Mouse (Mus musculus): ENCODE data around the gene Uty. TPM values are rescaled to one million over a fixed set of nuclear protein-coding genes. Genes with fewer than 3 reads are reported as not detected.

Uty gene
- total and polyA plus RNA-seq, 3 experiments = not detected

GRCm38 (mm10) chrY:1244421-1244820 is 1.1 kb downstream of the Uty start:
- ATAC-seq (ENCODE audit: extremely low read depth, insufficient number of reproducible peaks, low FRiP score, poor library complexity, severe bottlenecking) = no peak

DNA sequence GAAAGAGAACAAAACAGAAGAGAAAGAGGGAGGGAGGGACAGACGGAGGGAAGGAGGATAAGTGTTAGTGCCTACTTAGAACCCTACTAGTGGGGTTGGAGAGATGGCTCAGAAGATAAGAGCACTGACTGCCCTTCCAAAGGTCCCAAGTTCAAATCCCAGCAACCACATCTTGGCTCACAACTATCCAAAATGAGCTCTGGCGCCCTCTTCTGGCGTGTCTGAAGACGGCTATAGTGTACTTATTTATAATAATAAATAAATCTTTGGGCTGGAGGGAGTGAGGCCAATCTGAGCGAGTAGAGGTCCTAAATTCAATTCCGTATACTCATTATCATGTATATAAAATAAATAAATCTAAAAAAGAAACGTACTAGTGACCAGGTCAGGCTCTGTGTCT is 25.6 kb downstream of the Uty start:
- Histone ChIP-seq H3K9me3 (replicated peaks) (no peaks in the 10 kb centered on the region), H3K4me3 (ENCODE audit: low read depth, low read length) (no peak overlapping the region), H3K4me1 (ENCODE audit: insufficient read depth, low read depth, low read length) (no peaks in the 10 kb centered on the region), H3K36me3 (replicated peaks) (no peaks in the 10 kb centered on the region), H3K27me3 (ENCODE audit: insufficient read depth, low read length) (no peaks in the 10 kb centered on the region)
- TF ChIP-seq GATA1 (IDR thresholded peaks at IDR 0.05; ENCODE audit: borderline replicate concordance, low read length) = no peak
- TF ChIP-seq TAL1 (conservative IDR thresholded peaks at IDR 0.05; ENCODE audit: low read depth, low read length) = no peak
- no peak for TF ChIP-seq CTCF (IDR thresholded peaks at IDR 0.05; ENCODE audit: low read depth, low read length)
- TF ChIP-seq POLR2AphosphoS5 (IDR thresholded peaks at IDR 0.05; ENCODE audit: insufficient replicate concordance, low read depth, low read length) = no peak
- no peak for TF ChIP-seq GATA2 (IDR thresholded peaks at IDR 0.05; ENCODE audit: borderline replicate concordance, low read depth, low read length)
- no peak for ATAC-seq (ENCODE audit: extremely low read depth, insufficient number of reproducible peaks, low FRiP score, poor library complexity, severe bottlenecking)
- no peak for DNase-seq (ENCODE audit: low spot score)

More at GRCm38 (mm10) chrY:1244421-1244820, 1.1 kb downstream of the Uty start:
- DNase-seq (ENCODE audit: low spot score) = no peak
- Histone ChIP-seq H3K27me3 (ENCODE audit: insufficient read depth, low read length) (no peaks in the 10 kb centered on the region), H3K4me1 (ENCODE audit: insufficient read depth, low read depth, low read length) (no peaks in the 10 kb centered on the region), H3K4me3 (ENCODE audit: low read depth, low read length) (no peak overlapping the region), H3K36me3 (replicated peaks) (no peaks in the 10 kb centered on the region), H3K9me3 (replicated peaks) (no peaks in the 10 kb centered on the region)
- TF ChIP-seq POLR2AphosphoS5 (IDR thresholded peaks at IDR 0.05; ENCODE audit: insufficient replicate concordance, low read depth, low read length) (no peak), TAL1 (conservative IDR thresholded peaks at IDR 0.05; ENCODE audit: low read depth, low read length) (no peak), GATA1 (IDR thresholded peaks at IDR 0.05; ENCODE audit: borderline replicate concordance, low read length) (no peak), CTCF (IDR thresholded peaks at IDR 0.05; ENCODE audit: low read depth, low read length) (no peak), GATA2 (IDR thresholded peaks at IDR 0.05; ENCODE audit: borderline replicate concordance, low read depth, low read length) (no peak)

GRCm38 (mm10) chrY:1178476-1178875 is 67.1 kb downstream of the Uty start:
- TF ChIP-seq POLR2AphosphoS5 (IDR thresholded peaks at IDR 0.05; ENCODE audit: insufficient replicate concordance, low read depth, low read length) = no peak
- TF ChIP-seq GATA2 (IDR thresholded peaks at IDR 0.05; ENCODE audit: borderline replicate concordance, low read depth, low read length) = no peak
- no peak for TF ChIP-seq CTCF (IDR thresholded peaks at IDR 0.05; ENCODE audit: low read depth, low read length)
- TF ChIP-seq GATA1 (IDR thresholded peaks at IDR 0.05; ENCODE audit: borderline replicate concordance, low read length) = no peak
- TF ChIP-seq TAL1 (conservative IDR thresholded peaks at IDR 0.05; ENCODE audit: low read depth, low read length) = no peak

GRCm38 (mm10) chrY:1163054-1163453 is 82.5 kb downstream of the Uty start:
- Histone ChIP-seq H3K4me1 (ENCODE audit: insufficient read depth, low read depth, low read length) (no peaks in the 10 kb centered on the region), H3K36me3 (replicated peaks) (no peaks in the 10 kb centered on the region), H3K9me3 (replicated peaks) (no peaks in the 10 kb centered on the region), H3K27me3 (ENCODE audit: insufficient read depth, low read length) (no peaks in the 10 kb centered on the region), H3K4me3 (ENCODE audit: low read depth, low read length) (no peak overlapping the region)
- ATAC-seq (ENCODE audit: extremely low read depth, insufficient number of reproducible peaks, low FRiP score, poor library complexity, severe bottlenecking) (no peak), DNase-seq (ENCODE audit: low spot score) (no peak)
- TF ChIP-seq TAL1 (conservative IDR thresholded peaks at IDR 0.05; ENCODE audit: low read depth, low read length) (no peak), GATA1 (IDR thresholded peaks at IDR 0.05; ENCODE audit: borderline replicate concordance, low read length) (no peak), POLR2AphosphoS5 (IDR thresholded peaks at IDR 0.05; ENCODE audit: insufficient replicate concordance, low read depth, low read length) (no peak), GATA2 (IDR thresholded peaks at IDR 0.05; ENCODE audit: borderline replicate concordance, low read depth, low read length) (no peak), CTCF (IDR thresholded peaks at IDR 0.05; ENCODE audit: low read depth, low read length) (no peak)

More at GRCm38 (mm10) chrY:1178476-1178875, 67.1 kb downstream of the Uty start:
- DNase-seq (ENCODE audit: low spot score) (no peak), ATAC-seq (ENCODE audit: extremely low read depth, insufficient number of reproducible peaks, low FRiP score, poor library complexity, severe bottlenecking) (no peak)
- Histone ChIP-seq H3K9me3 (replicated peaks) (no peaks in the 10 kb centered on the region), H3K36me3 (replicated peaks) (no peaks in the 10 kb centered on the region), H3K27me3 (ENCODE audit: insufficient read depth, low read length) (no peaks in the 10 kb centered on the region), H3K4me1 (ENCODE audit: insufficient read depth, low read depth, low read length) (no peaks in the 10 kb centered on the region), H3K4me3 (ENCODE audit: low read depth, low read length) (no peak overlapping the region)

GRCm38 (mm10) chrY:1116153-1116552 is 129.4 kb downstream of the Uty start:
- no peak for TF ChIP-seq POLR2AphosphoS5 (IDR thresholded peaks at IDR 0.05; ENCODE audit: insufficient replicate concordance, low read depth, low read length)
- TF ChIP-seq GATA1 (IDR thresholded peaks at IDR 0.05; ENCODE audit: borderline replicate concordance, low read length) = no peak
- TF ChIP-seq TAL1 (conservative IDR thresholded peaks at IDR 0.05; ENCODE audit: low read depth, low read length) = no peak
- no peak for TF ChIP-seq CTCF (IDR thresholded peaks at IDR 0.05; ENCODE audit: low read depth, low read length)
- no peaks in the 10 kb centered on the region for H3K4me1 ChIP-seq (ENCODE audit: insufficient read depth, low read depth, low read length)
- H3K27me3 ChIP-seq (ENCODE audit: insufficient read depth, low read length) = no peaks in the 10 kb centered on the region
- DNase-seq (ENCODE audit: low spot score) (no peak), ATAC-seq (ENCODE audit: extremely low read depth, insufficient number of reproducible peaks, low FRiP score, poor library complexity, severe bottlenecking) (no peak)
- no peak overlapping the region for H3K4me3 ChIP-seq (ENCODE audit: low read depth, low read length)
- no peaks in the 10 kb centered on the region for H3K36me3 ChIP-seq (replicated peaks)
- no peaks in the 10 kb centered on the region for H3K9me3 ChIP-seq (replicated peaks)

DNA sequence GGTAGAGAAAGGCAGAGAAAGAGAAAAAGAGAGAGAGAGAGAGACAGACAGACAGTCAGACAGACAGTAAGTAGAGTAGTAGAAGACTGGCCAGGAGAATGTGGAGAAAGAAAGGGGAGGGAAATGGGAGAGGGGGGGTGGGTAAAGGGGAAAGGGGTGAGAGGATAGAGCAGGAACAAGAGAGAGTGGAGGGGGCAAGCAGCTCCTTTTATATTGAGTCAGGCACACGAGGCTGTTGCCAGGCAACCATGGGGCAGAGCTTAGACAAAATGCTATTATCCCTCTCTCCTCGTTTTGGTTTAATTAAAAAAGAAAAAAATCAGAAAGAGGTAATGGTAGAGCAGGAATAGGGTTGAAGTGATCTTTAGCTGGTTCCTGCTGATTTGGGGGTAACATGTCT is 131.5 kb downstream of the Uty start:
- Histone ChIP-seq H3K36me3 (replicated peaks) (no peaks in the 10 kb centered on the region), H3K4me1 (ENCODE audit: insufficient read depth, low read depth, low read length) (no peaks in the 10 kb centered on the region), H3K27me3 (ENCODE audit: insufficient read depth, low read length) (no peaks in the 10 kb centered on the region), H3K4me3 (ENCODE audit: low read depth, low read length) (no peak overlapping the region), H3K9me3 (replicated peaks) (no peaks in the 10 kb centered on the region)
- no peak for TF ChIP-seq POLR2AphosphoS5 (IDR thresholded peaks at IDR 0.05; ENCODE audit: insufficient replicate concordance, low read depth, low read length)
- TF ChIP-seq CTCF (IDR thresholded peaks at IDR 0.05; ENCODE audit: low read depth, low read length) = no peak
- no peak for TF ChIP-seq TAL1 (conservative IDR thresholded peaks at IDR 0.05; ENCODE audit: low read depth, low read length)
- no peak for TF ChIP-seq GATA1 (IDR thresholded peaks at IDR 0.05; ENCODE audit: borderline replicate concordance, low read length)
- no peak for TF ChIP-seq GATA2 (IDR thresholded peaks at IDR 0.05; ENCODE audit: borderline replicate concordance, low read depth, low read length)
- ATAC-seq (ENCODE audit: extremely low read depth, insufficient number of reproducible peaks, low FRiP score, poor library complexity, severe bottlenecking) = no peak
- no peak for DNase-seq (ENCODE audit: low spot score)

Other genes with a start within 250 kb of the Uty start
- not detected in 2 replicates for gene Eif2s3y, start 235.2 kb downstream of the Uty start, total RNA-seq (2014; fragmentation: Nextera tagmentation)
- 0.17 TPM in 1 of 2 replicates, not detected in the other for gene Eif2s3y, start 235.2 kb downstream of the Uty start, total RNA-seq (2017)
- gene Eif2s3y, start 235.2 kb downstream of the Uty start, polyA plus RNA-seq (2012) = not detected in 2 replicates
- 30.0 TPM in 1 of 2 replicates, not detected in the other for gene Ddx3y, start 40.9 kb upstream of the Uty start, total RNA-seq (2014; fragmentation: Nextera tagmentation)
- not detected in 2 replicates for gene Ddx3y, start 40.9 kb upstream of the Uty start, total RNA-seq (2017)
- gene Ddx3y, start 40.9 kb upstream of the Uty start, polyA plus RNA-seq (2012) = not detected in 2 replicates
- gene Usp9y, start 214.0 kb upstream of the Uty start, total RNA-seq (2014; fragmentation: Nextera tagmentation) = not detected in 2 replicates
- not detected in 2 replicates for gene Usp9y, start 214.0 kb upstream of the Uty start, total RNA-seq (2017)
- not detected in 2 replicates for gene Usp9y, start 214.0 kb upstream of the Uty start, polyA plus RNA-seq (2012)